Mouse (Mus musculus) small intestine, adult 2 months (tissue): ENCODE measurements around the gene Anapc2. TPM values are rescaled to one million over a fixed set of nuclear protein-coding genes. Genes with fewer than 3 reads are reported as not detected.
A peak's percentile ranks its signal among the peaks of the same experiment; 100 is the strongest.

ENCODE experiments used
- H3K27ac ChIP-seq: fragments of 200-500 bp; 2 replicates; pipeline ENCODE4 v1.5.1; 2012; ENCODE audit warnings: low read depth, low read length, control low read depth, inconsistent platforms; ENCODE audit not compliant: insufficient read depth
- H3K27me3 ChIP-seq: fragments of 200-500 bp; 2 replicates; pipeline ENCODE4 v1.6.1; 2012; ENCODE audit warnings: mild to moderate bottlenecking, moderate library complexity, low read length, inconsistent platforms; ENCODE audit not compliant: control insufficient read depth, insufficient read depth
- H3K36me3 ChIP-seq: fragments of 200-500 bp; 2 replicates; pipeline ENCODE4 v1.6.1; 2012; ENCODE audit warnings: mild to moderate bottlenecking, low read length, control low read depth, inconsistent platforms; ENCODE audit not compliant: control insufficient read depth, insufficient read depth
- H3K4me1 ChIP-seq: fragments of 200-500 bp; 2 replicates; pipeline ENCODE4 v1.6.1; 2012; ENCODE audit warnings: low read length, inconsistent platforms, mixed read lengths; ENCODE audit not compliant: control insufficient read depth, insufficient read depth, insufficient read length
- H3K4me3 ChIP-seq: fragments of 200-500 bp; 2 replicates; pipeline ENCODE4 v1.5.1; 2012; ENCODE audit warnings: low read depth, mild to moderate bottlenecking, control low read depth, inconsistent platforms, low read length, moderate library complexity
- CTCF ChIP-seq: fragments of 200-500 bp; IDR thresholded peaks from 2 replicates; pipeline ENCODE4 v1.5.1; 2012; ENCODE audit warnings: low read depth, mild to moderate bottlenecking, control low read depth, inconsistent platforms, low read length, moderate library complexity, mixed read lengths; ENCODE audit not compliant: insufficient replicate concordance, insufficient read length; ENCODE audit errors: extremely low read depth
- POLR2A ChIP-seq: fragments of 200-500 bp; IDR thresholded peaks from 2 replicates; pipeline ENCODE4 v1.6.1; 2012; ENCODE audit warnings: low read depth, mild to moderate bottlenecking, control low read depth, inconsistent platforms, low read length, moderate library complexity
- WGBS: fragments of 180-500 bp; shearing (Covaris S2); methylation state at CpG from one replicate; pipeline ENCODE4 v1.1.7; 2018; 5-methylcytosine and 5-hydroxymethylcytosine counted together
- polyA plus RNA-seq: library from polyadenylated mRNA; depleted of rRNA; stranded (reverse); fragments of >200 nt; gene quantifications from 2 replicates; pipeline ENCODE4 v1.2.3, GENCODE M21; 2012; rRNA removed

The Anapc2 gene
- polyA plus RNA-seq, 1 experiment: 71.6 TPM

DNA sequence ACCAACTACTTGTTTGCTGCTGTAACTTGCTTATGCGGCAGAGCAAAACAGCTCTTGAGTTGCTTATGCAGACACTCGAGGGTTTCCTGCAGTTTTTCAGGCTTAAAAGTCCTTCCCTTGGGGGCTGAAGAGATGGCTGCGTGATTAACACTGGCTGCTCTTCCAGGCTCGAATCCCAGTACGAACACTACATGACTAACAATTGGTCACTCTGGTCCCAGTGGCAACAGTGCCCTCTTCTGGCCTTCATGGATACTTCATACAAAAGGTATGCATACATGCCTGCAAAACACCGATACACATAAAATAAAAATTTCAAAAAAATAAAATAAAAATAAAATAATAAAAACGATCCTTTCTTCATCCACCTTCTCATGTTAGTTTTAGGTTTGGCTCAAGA lies 56.2 kb downstream of the Anapc2 start:
- TF ChIP-seq CTCF: peak; percentile 57; the same call in 1 of the 2 replicates
- TF ChIP-seq POLR2A: no peak
- WGBS: 36% methylated on average over 7 of the region's 7 CpGs

DNA sequence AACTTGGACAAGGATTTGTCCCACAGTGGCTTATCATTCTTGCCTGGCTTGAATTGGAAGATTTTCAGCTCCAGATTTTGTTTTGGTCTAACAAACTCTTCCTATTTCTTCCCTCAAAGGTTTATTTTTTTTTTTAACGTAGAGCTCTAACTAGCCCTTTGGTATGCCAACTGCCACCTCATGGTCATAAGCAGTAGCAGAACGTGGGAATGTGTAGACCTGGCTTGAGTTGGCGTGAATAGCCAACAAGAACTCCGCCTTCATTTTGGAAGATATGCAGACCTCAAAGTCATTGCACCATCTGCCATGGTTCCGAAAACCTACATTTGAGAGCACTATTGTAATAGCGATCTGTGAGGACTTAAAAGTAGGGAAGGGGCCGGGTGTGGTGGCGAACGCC lies 59.2 kb downstream of the Anapc2 start:
- Histone ChIP-seq H3K27ac (no peak overlapping the region), H3K36me3 (peaks cover 17% of the 10 kb centered on the region), H3K27me3 (no peaks in the 10 kb centered on the region), H3K4me1 (peaks cover 10% of the 10 kb centered on the region; the same call in 1 of the 2 replicates), H3K4me3 (peak overlapping the region; percentile 85)
- TF ChIP-seq CTCF: no peak
- TF ChIP-seq POLR2A: no peak
- 45% methylated on average over 9 of the region's 9 CpGs for WGBS

More for the DNA sequence above, 56.2 kb downstream of the Anapc2 start:
- no peak overlapping the region for H3K4me3 ChIP-seq
- H3K27me3 ChIP-seq: no peaks in the 10 kb centered on the region
- H3K4me1 ChIP-seq: peaks cover 6% of the 10 kb centered on the region; the same call in 1 of the 2 replicates
- H3K27ac ChIP-seq: no peak overlapping the region
- no peaks in the 10 kb centered on the region for H3K36me3 ChIP-seq

DNA sequence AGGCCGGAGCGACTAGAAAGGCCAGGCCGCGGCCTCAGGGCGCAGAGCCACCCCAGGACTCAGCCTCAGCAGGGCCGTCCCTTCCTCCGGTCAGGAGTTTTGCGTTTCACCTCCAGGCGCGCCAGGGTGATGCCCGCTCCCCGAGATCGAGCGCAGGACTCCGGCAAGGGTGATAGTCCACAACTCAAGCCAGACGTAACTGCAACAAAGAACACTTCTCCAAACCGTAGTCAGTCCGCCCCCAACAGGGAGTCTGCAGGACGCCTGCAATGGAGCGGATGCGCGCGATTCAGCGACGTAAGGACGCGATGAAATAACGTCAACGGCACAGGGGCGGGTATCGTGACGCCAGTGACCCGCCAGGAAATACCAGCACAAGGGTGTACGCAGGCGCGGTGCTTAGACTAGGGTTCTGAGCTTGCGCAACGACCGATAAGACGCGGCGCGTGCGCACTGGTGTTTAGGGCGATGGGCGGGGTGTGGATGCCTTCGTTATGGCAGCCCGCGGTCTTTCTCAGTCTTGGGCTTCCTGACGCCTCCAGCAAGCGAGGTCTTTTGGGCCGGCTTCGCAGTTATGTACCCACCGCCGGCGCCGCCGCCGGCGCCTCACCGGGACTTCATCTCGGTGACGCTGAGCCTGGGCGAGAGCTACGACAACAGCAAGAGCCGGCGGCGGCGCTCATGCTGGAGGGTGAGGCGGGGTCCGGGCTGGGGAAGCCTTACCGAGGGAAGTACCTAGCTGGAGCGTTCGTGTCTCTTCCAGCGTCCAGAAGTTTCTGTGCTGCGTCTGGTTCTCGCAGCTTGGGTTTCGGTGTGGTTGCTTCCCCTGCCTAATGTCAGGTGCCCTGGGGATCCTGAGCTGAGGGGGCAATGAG lies 60.2 kb downstream of the Anapc2 start, which contains the start of gene Man1b1:
Gene Man1b1 (plus strand): TSS at position 53 of the 875 bp plus-strand sequence.
- WGBS: under 1% methylated on average over 78 of the region's 78 CpGs

DNA sequence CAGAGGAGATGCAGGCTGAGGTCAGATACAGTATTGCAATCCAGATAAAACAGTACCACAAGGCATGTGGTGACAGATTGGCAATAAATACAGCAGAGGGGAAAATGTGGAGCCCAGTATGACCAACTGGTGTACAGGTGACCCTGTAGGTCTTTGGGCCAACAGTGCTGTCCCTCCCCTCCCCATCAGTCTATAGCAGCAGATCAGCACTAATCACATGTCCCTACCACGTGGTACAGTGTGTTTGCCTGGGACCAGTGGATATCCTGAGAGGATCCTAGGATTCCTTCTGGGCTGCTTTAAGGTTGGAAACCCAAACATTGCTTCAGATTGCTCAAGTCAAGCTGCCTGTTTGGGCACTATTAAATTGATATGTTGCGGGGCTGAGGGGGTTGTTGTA lies 61.3 kb downstream of the Anapc2 start:
- no peaks in the 10 kb centered on the region for H3K27me3 ChIP-seq
- no peak overlapping the region; the same call in 1 of the 2 replicates for H3K4me3 ChIP-seq
- H3K4me1 ChIP-seq: peaks cover 13% of the 10 kb centered on the region; the same call in 1 of the 2 replicates
- peaks cover 30% of the 10 kb centered on the region for H3K36me3 ChIP-seq
- H3K27ac ChIP-seq: no peak overlapping the region
- WGBS: 70% methylated on average over 2 of the region's 2 CpGs
- no peak for TF ChIP-seq POLR2A

More for the DNA sequence above, 60.2 kb downstream of the Anapc2 start, which contains the start of gene Man1b1:
- Histone ChIP-seq H3K27ac (peak within 1 kb of the TSS; percentile 82), H3K27me3 (no peaks in the 10 kb centered on the region), H3K4me1 (peaks cover 10% of the 10 kb centered on the region; the same call in 1 of the 2 replicates), H3K36me3 (peaks cover 24% of the 10 kb centered on the region), H3K4me3 (peak within 1 kb of the TSS; percentile 85)
- peak; percentile 32 for TF ChIP-seq POLR2A
- no peak for TF ChIP-seq CTCF

Other genes with a start within 250 kb of the Anapc2 start
- gene Nsmf, start 218.1 kb upstream of the Anapc2 start, polyA plus RNA-seq: 93.0 and 100 TPM in 2 replicates
- gene Entpd8, start 192.2 kb upstream of the Anapc2 start, polyA plus RNA-seq: 149 and 281 TPM in 2 replicates
- 14.1 and 15.5 TPM in 2 replicates for gene Noxa1, start 177.3 kb upstream of the Anapc2 start, polyA plus RNA-seq
- 24.4 and 39.0 TPM in 2 replicates for gene Nrarp, start 91.7 kb upstream of the Anapc2 start, polyA plus RNA-seq
- 37.3 and 49.3 TPM in 2 replicates for gene Tor4a, start 75.6 kb upstream of the Anapc2 start, polyA plus RNA-seq
- gene Nelfb, start 61.0 kb upstream of the Anapc2 start, polyA plus RNA-seq: 21.8 and 37.2 TPM in 2 replicates
- gene Stpg3, start 57.8 kb upstream of the Anapc2 start, polyA plus RNA-seq: not detected in 2 replicates
- 0.10 TPM in 1 of 2 replicates, not detected in the other for gene Fam166a, start 53.7 kb upstream of the Anapc2 start, polyA plus RNA-seq
- gene Tubb4b, start 47.8 kb upstream of the Anapc2 start, polyA plus RNA-seq: 481 and 881 TPM in 2 replicates
- 0.05 and 5.6 TPM in 2 replicates for gene Slc34a3, start 38.1 kb upstream of the Anapc2 start, polyA plus RNA-seq
- gene Rnf224, start 35.7 kb upstream of the Anapc2 start, polyA plus RNA-seq: 0.10 TPM in 1 of 2 replicates, not detected in the other
- 7.3 and 145 TPM in 2 replicates for gene Rnf208, start 30.2 kb upstream of the Anapc2 start, polyA plus RNA-seq
- gene Cysrt1, start 30.0 kb upstream of the Anapc2 start, polyA plus RNA-seq: 1.7 and 10.7 TPM in 2 replicates
- gene AL732309.1, start 25.6 kb upstream of the Anapc2 start, polyA plus RNA-seq: 15.3 and 45.8 TPM in 2 replicates
- gene Tmem203, start 17.0 kb upstream of the Anapc2 start, polyA plus RNA-seq: 29.8 and 51.5 TPM in 2 replicates
- gene Tprn, start 9.9 kb upstream of the Anapc2 start, polyA plus RNA-seq: 183 and 436 TPM in 2 replicates
- gene Ssna1, start within 50 bp of the Anapc2 start, polyA plus RNA-seq: 40.7 and 55.9 TPM in 2 replicates
- not detected in 2 replicates for gene Tmem210, start 15.7 kb downstream of the Anapc2 start, polyA plus RNA-seq
- gene Lrrc26, start 17.4 kb downstream of the Anapc2 start, polyA plus RNA-seq: 49.7 and 138 TPM in 2 replicates
- 0.34 and 0.63 TPM in 2 replicates for gene Grin1, start 46.7 kb downstream of the Anapc2 start, polyA plus RNA-seq
- gene Man1b1, start 59.9 kb downstream of the Anapc2 start, polyA plus RNA-seq: 11.1 and 20.5 TPM in 2 replicates
- 12.5 and 24.4 TPM in 2 replicates for gene Dpp7, start 83.9 kb downstream of the Anapc2 start, polyA plus RNA-seq
- 130 and 360 TPM in 2 replicates for gene Uap1l1, start 93.2 kb downstream of the Anapc2 start, polyA plus RNA-seq
- 15.4 and 28.8 TPM in 2 replicates for gene Sapcd2, start 99.8 kb downstream of the Anapc2 start, polyA plus RNA-seq
- 25.8 and 50.7 TPM in 2 replicates for gene Entpd2, start 123.4 kb downstream of the Anapc2 start, polyA plus RNA-seq
- gene Npdc1, start 126.9 kb downstream of the Anapc2 start, polyA plus RNA-seq: 103 and 117 TPM in 2 replicates
- 0.68 and 0.76 TPM in 2 replicates for gene Fut7, start 150.8 kb downstream of the Anapc2 start, polyA plus RNA-seq
- 15.0 and 18.5 TPM in 2 replicates for gene Abca2, start 156.2 kb downstream of the Anapc2 start, polyA plus RNA-seq
- 0.38 and 12.0 TPM in 2 replicates for gene Clic3, start 184.4 kb downstream of the Anapc2 start, polyA plus RNA-seq
- 48.6 and 62.7 TPM in 2 replicates for gene Paxx, start 188.6 kb downstream of the Anapc2 start, polyA plus RNA-seq
- gene Ptgds, start 197.6 kb downstream of the Anapc2 start, polyA plus RNA-seq: 0.28 and 0.39 TPM in 2 replicates
- not detected in 2 replicates for gene Lcn12, start 221.4 kb downstream of the Anapc2 start, polyA plus RNA-seq
- 32.0 and 34.0 TPM in 2 replicates for gene Fbxw5, start 228.3 kb downstream of the Anapc2 start, polyA plus RNA-seq
- gene C8g, start 229.2 kb downstream of the Anapc2 start, polyA plus RNA-seq: 2.1 and 2.2 TPM in 2 replicates